In genomic region chr2:85168327-85168726, GRCm38 (mm10) we compare ENCODE assay signal across 27 mouse cellular contexts. TPM values are rescaled to one million over a fixed set of nuclear protein-coding genes. Genes with fewer than 3 reads are reported as not detected.
A peak's percentile ranks its signal among the peaks of the same experiment; 100 is the strongest.
DNase-seq lines count a peak whose midpoint lies in the region; ATAC-seq and TF ChIP-seq lines count a peak whose summit lies in the region.
"Had no signal": no experiment of that assay in that cellular context is flagged by ENCODE, and none has a peak within 500 bp of the region (broad histone marks: within the 10 kb centered on the region; RNA-seq: fewer than 3 reads in every experiment).

No protein-coding gene starts in this region.

- no peaks in the 10 kb centered on the region for H3K36me3 ChIP-seq in heart, embryonic 15.5 days
- H3K36me3 ChIP-seq in kidney, embryonic 16.5 days (ENCODE audit: insufficient read depth, low read length): no peaks in the 10 kb centered on the region
- H3K36me3 ChIP-seq in kidney, embryonic 14.5 days (ENCODE audit: control insufficient read depth, insufficient read depth, low read length): no peaks in the 10 kb centered on the region
- no peaks in the 10 kb centered on the region for H3K36me3 ChIP-seq in stomach, embryonic 16.5 days (ENCODE audit: control insufficient read depth, insufficient read depth, low read length)
- H3K36me3 ChIP-seq in stomach, postnatal 0 days (ENCODE audit: control insufficient read depth, insufficient read depth, low read length): no peaks in the 10 kb centered on the region
- H3K36me3 ChIP-seq: embryonic facial prominence, embryonic 10.5 days; forebrain, embryonic 10.5 days; G1E; limb, embryonic 12.5 days; liver, embryonic 12.5 days; midbrain, embryonic 13.5 days had no signal

- peak overlapping the region; percentile 50; the same call in 1 of the 2 replicates for H3K27ac ChIP-seq in heart, embryonic 15.5 days
- H3K27ac ChIP-seq in kidney, embryonic 16.5 days (ENCODE audit: low read length): peak overlapping the region; percentile 64
- no peak overlapping the region for H3K27ac ChIP-seq in kidney, embryonic 14.5 days (ENCODE audit: low read depth, low read length)
- peak overlapping the region; percentile 15; the same call in 1 of the 2 replicates for H3K27ac ChIP-seq in stomach, embryonic 16.5 days (ENCODE audit: low read length)
- no peak overlapping the region for H3K27ac ChIP-seq in stomach, postnatal 0 days (replicated peaks)
- H3K27ac ChIP-seq: embryonic facial prominence, embryonic 10.5 days; forebrain, embryonic 10.5 days; hindbrain, postnatal 0 days; limb, embryonic 12.5 days; liver, embryonic 12.5 days; midbrain, embryonic 13.5 days had no signal

- peaks cover 10% of the 10 kb centered on the region; the same call in 1 of the 2 replicates for H3K4me1 ChIP-seq in heart, embryonic 15.5 days (replicated peaks)
- H3K4me1 ChIP-seq in kidney, embryonic 16.5 days (ENCODE audit: insufficient read depth, low read length): peaks cover 19% of the 10 kb centered on the region
- H3K4me1 ChIP-seq in kidney, embryonic 14.5 days (ENCODE audit: control insufficient read depth, insufficient read depth, low read length): no peaks in the 10 kb centered on the region
- peaks cover 3% of the 10 kb centered on the region; the same call in 1 of the 2 replicates for H3K4me1 ChIP-seq in stomach, embryonic 16.5 days (ENCODE audit: control insufficient read depth, insufficient read depth, low read length)
- no peaks in the 10 kb centered on the region; the same call in none of the 2 replicates for H3K4me1 ChIP-seq in stomach, postnatal 0 days (replicated peaks; ENCODE audit: control insufficient read depth, insufficient read depth)
- H3K4me1 ChIP-seq: forebrain, embryonic 10.5 days; limb, embryonic 12.5 days; liver, embryonic 12.5 days; megakaryocyte, embryonic 14.5 days; midbrain, embryonic 13.5 days had no signal

- H3K4me2 ChIP-seq in heart, embryonic 15.5 days: no peak overlapping the region
- H3K4me2 ChIP-seq in kidney, embryonic 16.5 days (replicated peaks; ENCODE audit: low read depth, low read length): no peak overlapping the region
- H3K4me2 ChIP-seq in kidney, embryonic 14.5 days (replicated peaks; ENCODE audit: low read depth, low read length): no peak overlapping the region
- no peak overlapping the region for H3K4me2 ChIP-seq in stomach, embryonic 16.5 days (ENCODE audit: low read depth, low read length)
- H3K4me2 ChIP-seq in stomach, postnatal 0 days (replicated peaks; ENCODE audit: low read depth): no peak overlapping the region
- H3K4me2 ChIP-seq: limb, embryonic 12.5 days; liver, embryonic 12.5 days; midbrain, embryonic 13.5 days had no signal

- 61% methylated on average over 1 of the region's 1 CpGs for WGBS in heart, embryonic 15.5 days
- WGBS in kidney, embryonic 16.5 days: 91% methylated on average over 1 of the region's 1 CpGs
- WGBS in kidney, embryonic 14.5 days: 100% methylated on average over 1 of the region's 1 CpGs
- WGBS in stomach, embryonic 16.5 days: 82% methylated on average over 1 of the region's 1 CpGs
- 73% methylated on average over 1 of the region's 1 CpGs for WGBS in stomach, postnatal 0 days

- H3K9ac ChIP-seq in heart, embryonic 15.5 days: no peak overlapping the region
- H3K9ac ChIP-seq in kidney, embryonic 16.5 days (replicated peaks; ENCODE audit: low read length): no peak overlapping the region
- no peak overlapping the region for H3K9ac ChIP-seq in kidney, embryonic 14.5 days (ENCODE audit: low read depth, low read length)
- no peak overlapping the region for H3K9ac ChIP-seq in stomach, embryonic 16.5 days (ENCODE audit: low read length)
- H3K9ac ChIP-seq in stomach, postnatal 0 days (ENCODE audit: low read length): no peak overlapping the region
- H3K9ac ChIP-seq: limb, embryonic 12.5 days; liver, embryonic 12.5 days; midbrain, embryonic 13.5 days had no signal

- TF ChIP-seq CTCF in stomach, postnatal 0 days (IDR thresholded peaks at IDR 0.05; ENCODE audit: low read depth): no peak

- no peaks in the 10 kb centered on the region for H3K9me3 ChIP-seq in heart, embryonic 15.5 days (replicated peaks)
- H3K9me3 ChIP-seq in kidney, embryonic 16.5 days (ENCODE audit: low read length): no peaks in the 10 kb centered on the region
- H3K9me3 ChIP-seq in kidney, embryonic 14.5 days (ENCODE audit: control insufficient read depth, low read length): no peaks in the 10 kb centered on the region
- no peaks in the 10 kb centered on the region for H3K9me3 ChIP-seq in stomach, embryonic 16.5 days (replicated peaks; ENCODE audit: control insufficient read depth, low read length)
- no peaks in the 10 kb centered on the region for H3K9me3 ChIP-seq in stomach, postnatal 0 days (ENCODE audit: control insufficient read depth, low read length)
- H3K9me3 ChIP-seq: embryonic facial prominence, embryonic 10.5 days; forebrain, embryonic 10.5 days; G1E; limb, embryonic 12.5 days; liver, embryonic 12.5 days; megakaryocyte, embryonic 14.5 days; midbrain, embryonic 13.5 days had no signal

- no peak for DNase-seq in heart, adult 9 months (ENCODE audit: low spot score in 2 of 2)
- no peak for DNase-seq in stomach, postnatal 0 days (ENCODE audit: low spot score)
- DNase-seq: adrenal gland, postnatal 36 days; B cell, adult 2 months; cerebellum, adult 11 months; cerebellum, adult 9-11 months; gastrocnemius, postnatal 25 days; kidney, adult 2 months; kidney, postnatal 36 days; layer of hippocampus, postnatal 36 days; right cerebral cortex, postnatal 14 days had no signal

- H3K4me3 ChIP-seq in heart, embryonic 15.5 days: no peak overlapping the region
- H3K4me3 ChIP-seq in kidney, embryonic 16.5 days (ENCODE audit: low read length): no peak overlapping the region
- H3K4me3 ChIP-seq in kidney, embryonic 14.5 days (ENCODE audit: low read length): no peak overlapping the region
- no peak overlapping the region for H3K4me3 ChIP-seq in stomach, embryonic 16.5 days (replicated peaks; ENCODE audit: low read length)
- no peak overlapping the region for H3K4me3 ChIP-seq in stomach, postnatal 0 days (ENCODE audit: low read depth, low read length)
- H3K4me3 ChIP-seq: embryonic facial prominence, embryonic 10.5 days; forebrain, embryonic 10.5 days; limb, embryonic 12.5 days; liver, embryonic 12.5 days; megakaryocyte, embryonic 14.5 days; midbrain, embryonic 13.5 days had no signal

- no peaks in the 10 kb centered on the region for H3K27me3 ChIP-seq in heart, embryonic 15.5 days
- peaks cover 17% of the 10 kb centered on the region; the same call in 1 of the 2 replicates for H3K27me3 ChIP-seq in kidney, embryonic 16.5 days (ENCODE audit: insufficient read depth, low read length)
- peaks cover 3% of the 10 kb centered on the region; the same call in 1 of the 2 replicates for H3K27me3 ChIP-seq in kidney, embryonic 14.5 days (ENCODE audit: control insufficient read depth, insufficient read depth, low read length)
- no peaks in the 10 kb centered on the region for H3K27me3 ChIP-seq in stomach, embryonic 16.5 days (ENCODE audit: control insufficient read depth, insufficient read depth, low read length)
- no peaks in the 10 kb centered on the region for H3K27me3 ChIP-seq in stomach, postnatal 0 days (ENCODE audit: control insufficient read depth, insufficient read depth, low read length)
- H3K27me3 ChIP-seq: limb, embryonic 12.5 days; liver, embryonic 12.5 days; megakaryocyte, embryonic 14.5 days; midbrain, embryonic 13.5 days; Patski had no signal

- no peak for ATAC-seq in heart, embryonic 15.5 days (replicated peaks; ENCODE audit: insufficient number of reproducible peaks, insufficient read depth, low FRiP score, low read depth)
- no peak for ATAC-seq in kidney, embryonic 16.5 days (ENCODE audit: low FRiP score, low TSS enrichment)
- ATAC-seq in kidney, embryonic 14.5 days (ENCODE audit: low FRiP score, low TSS enrichment): no peak
- ATAC-seq in stomach, embryonic 16.5 days (ENCODE audit: insufficient read depth, low FRiP score): no peak
- no peak for ATAC-seq in stomach, postnatal 0 days (ENCODE audit: low FRiP score, low TSS enrichment)
- ATAC-seq in erythroid progenitor cell, adult 5-6 weeks (replicated peaks; ENCODE audit: low FRiP score, poor library complexity, severe bottlenecking): no peak
- ATAC-seq: forebrain, embryonic 16.5 days; hindbrain, postnatal 0 days; liver, embryonic 12.5 days; midbrain, embryonic 13.5 days; Patski had no signal

- no peak for TF ChIP-seq EP300 in stomach, postnatal 0 days (optimal IDR thresholded peaks at IDR 0.05)

RNA-seq across cellular contexts. Expression of gene Lrrc55, which starts 28.7 kb away (rescaled TPM):
- 0.37 and 0.48 TPM in 2 replicates for polyA plus RNA-seq in heart, embryonic 15.5 days (2015; fragmentation: Nextera tagmentation; extraction: Ambion mirVana)
- 0.68 and 0.80 TPM in 2 replicates for polyA plus RNA-seq in kidney, embryonic 16.5 days (2015; fragmentation: Nextera tagmentation; extraction: Ambion mirVana)
- polyA plus RNA-seq in kidney, embryonic 14.5 days (2014; fragmentation: Nextera tagmentation; extraction: Ambion mirVana): 0.39 and 0.47 TPM in 2 replicates
- 3.0 and 4.2 TPM in 2 replicates for polyA plus RNA-seq in stomach, embryonic 16.5 days (2015; fragmentation: Nextera tagmentation; extraction: Ambion mirVana)
- 1.1 and 1.2 TPM in 2 replicates for polyA plus RNA-seq in stomach, postnatal 0 days (2015; fragmentation: Nextera tagmentation; extraction: Ambion mirVana)
- total RNA-seq in erythroid progenitor cell, adult 5-6 weeks (2015; ENCODE audit: low replicate concordance): not detected in 2 replicates
- total RNA-seq in erythroid progenitor cell, adult 5-6 weeks (2017; ENCODE audit: low replicate concordance): not detected in 2 replicates
- total RNA-seq: CH12.LX had no signal
- polyA plus RNA-seq: G1E had no signal

RNA-seq across cellular contexts. Expression of gene Aplnr, which starts 32.3 kb away (rescaled TPM):
- 36.0 and 47.7 TPM in 2 replicates for polyA plus RNA-seq in heart, embryonic 15.5 days (2015; fragmentation: Nextera tagmentation; extraction: Ambion mirVana)
- 125 and 126 TPM in 2 replicates for polyA plus RNA-seq in kidney, embryonic 16.5 days (2015; fragmentation: Nextera tagmentation; extraction: Ambion mirVana)
- polyA plus RNA-seq in kidney, embryonic 14.5 days (2014; fragmentation: Nextera tagmentation; extraction: Ambion mirVana): 54.0 and 67.7 TPM in 2 replicates
- 75.8 and 81.7 TPM in 2 replicates for polyA plus RNA-seq in stomach, embryonic 16.5 days (2015; fragmentation: Nextera tagmentation; extraction: Ambion mirVana)
- 25.1 and 28.0 TPM in 2 replicates for polyA plus RNA-seq in stomach, postnatal 0 days (2015; fragmentation: Nextera tagmentation; extraction: Ambion mirVana)
- 1.3 TPM in 1 of 2 replicates, not detected in the other for total RNA-seq in erythroid progenitor cell, adult 5-6 weeks (2015; ENCODE audit: low replicate concordance)
- not detected in 2 replicates for total RNA-seq in erythroid progenitor cell, adult 5-6 weeks (2017; ENCODE audit: low replicate concordance)
- total RNA-seq: CH12.LX had no signal
- polyA plus RNA-seq: G1E had no signal

Comparison
In these comparisons a context has a peak if more than half of its experiments do, and no peak if none do; other contexts are left out.
1. H3K27ac ChIP-seq: peak in heart, embryonic 15.5 days (single experiment), kidney, embryonic 16.5 days (single experiment) and stomach, embryonic 16.5 days (single experiment); none in kidney, embryonic 14.5 days (single experiment) and stomach, postnatal 0 days (single experiment).